Mouse (Mus musculus): ENCODE data around the gene Gtf2f2. TPM values are rescaled to one million over a fixed set of nuclear protein-coding genes. Genes with fewer than 3 reads are reported as not detected.

Gtf2f2 gene
- polyA plus RNA-seq, 1 experiment from 2014 or later, result 40.3 TPM

- Histone ChIP-seq H3K27ac (peak overlapping the region; percentile 32), H3K4me2 (replicated peaks) (no peak overlapping the region), H3K36me3 (no peaks in the 10 kb centered on the region), H3K27me3 (no peaks in the 10 kb centered on the region), H3K9ac (no peak overlapping the region), H3K4me3 (no peak overlapping the region), H3K4me1 (0 out of 2 replicates have a peak, but pooled peaks cover 2% of the 10 kb centered on the region), H3K9me3 (replicated peaks) (no peaks in the 10 kb centered on the region)
- no peak for ATAC-seq (ENCODE audit: low FRiP score)
- 62% methylated on average over 7 of the region's 7 CpGs for WGBS
Observed at GRCm38 (mm10) chr14:76020927-76021719, 10.5 kb upstream of the Gtf2f2 start.

GRCm38 (mm10) chr14:76020259-76020785 is 9.7 kb upstream of the Gtf2f2 start:
- Histone ChIP-seq H3K4me2 (replicated peaks) (no peak overlapping the region), H3K4me3 (no peak overlapping the region), H3K27ac (peak overlapping the region; percentile 13; the same call in 1 of the 2 replicates), H3K27me3 (no peaks in the 10 kb centered on the region), H3K9ac (no peak overlapping the region), H3K9me3 (replicated peaks) (no peaks in the 10 kb centered on the region), H3K4me1 (0 out of 2 replicates have a peak, but pooled peaks cover 2% of the 10 kb centered on the region), H3K36me3 (no peaks in the 10 kb centered on the region)
- WGBS, result 75% methylated on average over 5 of the region's 5 CpGs
- no peak; the same call in 1 of the 2 replicates for ATAC-seq (ENCODE audit: low FRiP score)

- H3K9me3 ChIP-seq (replicated peaks), result no peaks in the 10 kb centered on the region
- 70% methylated on average over 10 of the region's 10 CpGs for WGBS
- no peaks in the 10 kb centered on the region for H3K36me3 ChIP-seq
- no peak overlapping the region for H3K4me2 ChIP-seq (replicated peaks)
- no peak overlapping the region for H3K9ac ChIP-seq
- no peak overlapping the region for H3K4me3 ChIP-seq
- peak overlapping the region; percentile 32 for H3K27ac ChIP-seq
- no peak for ATAC-seq (ENCODE audit: low FRiP score)
- 0 out of 2 replicates have a peak, but pooled peaks cover 2% of the 10 kb centered on the region for H3K4me1 ChIP-seq
- 0 out of 2 replicates have a peak, but pooled peaks cover 2% of the 10 kb centered on the region for H3K27me3 ChIP-seq
Observed at GRCm38 (mm10) chr14:76017785-76018490, 7.3 kb upstream of the Gtf2f2 start.

- no peak overlapping the region for H3K27ac ChIP-seq
- WGBS, result 44% methylated on average over 2 of the region's 2 CpGs
- no peak overlapping the region for H3K4me2 ChIP-seq (replicated peaks)
- H3K27me3 ChIP-seq, result 0 out of 2 replicates have a peak, but pooled peaks cover 6% of the 10 kb centered on the region
- no peaks in the 10 kb centered on the region for H3K9me3 ChIP-seq (replicated peaks)
- H3K9ac ChIP-seq, result no peak overlapping the region
- H3K4me3 ChIP-seq, result no peak overlapping the region
- H3K36me3 ChIP-seq, result no peaks in the 10 kb centered on the region
- ATAC-seq (ENCODE audit: low FRiP score), result no peak
- H3K4me1 ChIP-seq, result peaks cover 10% of the 10 kb centered on the region
Observed at GRCm38 (mm10) chr14:76014331-76014730, 3.7 kb upstream of the Gtf2f2 start.

GRCm38 (mm10) chr14:76011062-76011457 is 395 bp upstream of the Gtf2f2 start:
- Histone ChIP-seq H3K4me2 (replicated peaks) (peak overlapping the region; percentile 86), H3K9ac (no peak overlapping the region; the same call in 1 of the 2 replicates), H3K4me3 (peak overlapping the region; percentile 82), H3K27me3 (0 out of 2 replicates have a peak, but pooled peaks cover 6% of the 10 kb centered on the region), H3K36me3 (no peaks in the 10 kb centered on the region), H3K27ac (no peak overlapping the region), H3K9me3 (replicated peaks) (no peaks in the 10 kb centered on the region), H3K4me1 (peaks cover 11% of the 10 kb centered on the region)
- WGBS, result 32% methylated on average over 7 of the region's 7 CpGs
- peak; percentile 46; the same call in 1 of the 2 replicates for ATAC-seq (ENCODE audit: low FRiP score)

- H3K36me3 ChIP-seq, result no peaks in the 10 kb centered on the region
- ATAC-seq (ENCODE audit: low FRiP score), result no peak
- H3K4me3 ChIP-seq, result peak overlapping the region; percentile 82
- 0 out of 2 replicates have a peak, but pooled peaks cover 6% of the 10 kb centered on the region for H3K27me3 ChIP-seq
- H3K4me1 ChIP-seq, result peaks cover 11% of the 10 kb centered on the region
- no peaks in the 10 kb centered on the region for H3K9me3 ChIP-seq (replicated peaks)
- no peak overlapping the region for H3K27ac ChIP-seq
- H3K4me2 ChIP-seq (replicated peaks), result peak overlapping the region; percentile 86
- no peak overlapping the region for H3K9ac ChIP-seq
- WGBS, result 89% methylated on average over 5 of the region's 5 CpGs
Observed at GRCm38 (mm10) chr14:76009185-76009584, 1.5 kb downstream of the Gtf2f2 start.

- WGBS, result 91% methylated on average over 1 of the region's 1 CpGs
- peaks cover 11% of the 10 kb centered on the region for H3K4me1 ChIP-seq
Observed at GRCm38 (mm10) chr14:76008174-76008573, 2.5 kb downstream of the Gtf2f2 start.

DNA sequence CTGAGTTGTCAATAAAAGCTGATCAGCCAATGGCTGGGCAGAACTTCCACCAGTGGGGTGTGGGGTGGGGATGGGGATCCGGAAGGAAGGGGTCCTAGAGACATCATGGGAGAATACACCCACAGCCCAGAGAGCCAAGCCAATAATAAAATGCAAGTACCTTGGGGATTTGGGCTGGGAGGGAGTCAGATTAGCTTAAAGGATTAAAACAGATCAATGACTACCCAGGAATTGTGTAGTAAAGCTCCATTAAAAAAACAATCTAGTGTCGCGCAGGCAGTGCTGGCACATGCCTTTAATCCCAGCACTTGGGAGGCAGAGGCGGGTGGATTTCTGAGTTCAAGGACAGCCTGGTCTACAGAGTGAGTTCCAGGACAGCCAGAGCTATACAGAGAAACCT is 5.7 kb downstream of the Gtf2f2 start:
- WGBS, result 97% methylated on average over 4 of the region's 4 CpGs
- H3K27ac ChIP-seq, result no peak overlapping the region
- H3K4me3 ChIP-seq, result no peak overlapping the region
- no peaks in the 10 kb centered on the region for H3K36me3 ChIP-seq
- no peaks in the 10 kb centered on the region for H3K9me3 ChIP-seq (replicated peaks)
- ATAC-seq (ENCODE audit: low FRiP score), result no peak
- no peak overlapping the region for H3K4me2 ChIP-seq (replicated peaks)
- H3K9ac ChIP-seq, result no peak overlapping the region
- H3K4me1 ChIP-seq, result peaks cover 10% of the 10 kb centered on the region
- H3K27me3 ChIP-seq, result no peaks in the 10 kb centered on the region

More at GRCm38 (mm10) chr14:76008174-76008573, 2.5 kb downstream of the Gtf2f2 start:
- Histone ChIP-seq H3K9me3 (replicated peaks) (no peaks in the 10 kb centered on the region), H3K36me3 (no peaks in the 10 kb centered on the region), H3K4me2 (replicated peaks) (no peak overlapping the region), H3K27ac (no peak overlapping the region), H3K9ac (no peak overlapping the region), H3K4me3 (no peak overlapping the region), H3K27me3 (0 out of 2 replicates have a peak, but pooled peaks cover 6% of the 10 kb centered on the region)
- no peak for ATAC-seq (ENCODE audit: low FRiP score)

GRCm38 (mm10) chr14:76001781-76002180 is 8.9 kb downstream of the Gtf2f2 start:
- no peak overlapping the region for H3K9ac ChIP-seq
- no peak overlapping the region for H3K4me2 ChIP-seq (replicated peaks)
- ATAC-seq (ENCODE audit: low FRiP score), result no peak
- H3K27me3 ChIP-seq, result no peaks in the 10 kb centered on the region
- 87% methylated on average over 4 of the region's 4 CpGs for WGBS
- no peaks in the 10 kb centered on the region for H3K36me3 ChIP-seq
- H3K4me3 ChIP-seq, result no peak overlapping the region
- H3K27ac ChIP-seq, result no peak overlapping the region
- no peaks in the 10 kb centered on the region for H3K4me1 ChIP-seq
- no peaks in the 10 kb centered on the region for H3K9me3 ChIP-seq (replicated peaks)

- H3K4me1 ChIP-seq, result no peaks in the 10 kb centered on the region
- 58% methylated on average over 1 of the region's 1 CpGs for WGBS
- no peak overlapping the region for H3K9ac ChIP-seq
- no peaks in the 10 kb centered on the region for H3K9me3 ChIP-seq (replicated peaks)
- no peak overlapping the region for H3K27ac ChIP-seq
- 0 out of 2 replicates have a peak, but pooled peaks cover 2% of the 10 kb centered on the region for H3K36me3 ChIP-seq
- ATAC-seq (ENCODE audit: low FRiP score), result no peak
- no peak overlapping the region for H3K4me2 ChIP-seq (replicated peaks)
- no peaks in the 10 kb centered on the region for H3K27me3 ChIP-seq
- no peak overlapping the region for H3K4me3 ChIP-seq
Observed at GRCm38 (mm10) chr14:75998082-75998481, 12.6 kb downstream of the Gtf2f2 start.

GRCm38 (mm10) chr14:75992371-75992770 is 18.3 kb downstream of the Gtf2f2 start:
- no peaks in the 10 kb centered on the region for H3K9me3 ChIP-seq (replicated peaks)
- WGBS, result 98% methylated on average over 4 of the region's 4 CpGs
- 0 out of 2 replicates have a peak, but pooled peaks cover 2% of the 10 kb centered on the region for H3K36me3 ChIP-seq
- no peaks in the 10 kb centered on the region for H3K27me3 ChIP-seq
- ATAC-seq (ENCODE audit: low FRiP score), result no peak
- H3K9ac ChIP-seq, result no peak overlapping the region
- H3K4me1 ChIP-seq, result no peaks in the 10 kb centered on the region
- no peak overlapping the region for H3K27ac ChIP-seq
- H3K4me3 ChIP-seq, result no peak overlapping the region
- no peak overlapping the region for H3K4me2 ChIP-seq (replicated peaks)

GRCm38 (mm10) chr14:75990936-75991335 is 19.7 kb downstream of the Gtf2f2 start:
- Histone ChIP-seq H3K27me3 (no peaks in the 10 kb centered on the region), H3K36me3 (0 out of 2 replicates have a peak, but pooled peaks cover 2% of the 10 kb centered on the region), H3K4me1 (no peaks in the 10 kb centered on the region), H3K27ac (no peak overlapping the region), H3K4me2 (replicated peaks) (no peak overlapping the region), H3K4me3 (no peak overlapping the region), H3K9ac (no peak overlapping the region), H3K9me3 (replicated peaks) (no peaks in the 10 kb centered on the region)
- ATAC-seq (ENCODE audit: low FRiP score), result no peak
- WGBS, result 93% methylated on average over 6 of the region's 6 CpGs

All from hindbrain, embryonic 12.5 days (tissue).